Mouse (Mus musculus) ES-E14 (cell line): ENCODE results near the gene Alas2.

ENCODE experiments used
- CHD2 ChIP-seq: IDR thresholded peaks from 2 replicates; pipeline ENCODE4 v1.6.1; 2014; ENCODE audit warnings: mild to moderate bottlenecking, low read depth, low read length, inconsistent platforms
- ZNF384 ChIP-seq: IDR thresholded peaks from 2 replicates; pipeline ENCODE4 v1.6.1; 2012; ENCODE audit warnings: low read depth, low read length, inconsistent platforms

DNA sequence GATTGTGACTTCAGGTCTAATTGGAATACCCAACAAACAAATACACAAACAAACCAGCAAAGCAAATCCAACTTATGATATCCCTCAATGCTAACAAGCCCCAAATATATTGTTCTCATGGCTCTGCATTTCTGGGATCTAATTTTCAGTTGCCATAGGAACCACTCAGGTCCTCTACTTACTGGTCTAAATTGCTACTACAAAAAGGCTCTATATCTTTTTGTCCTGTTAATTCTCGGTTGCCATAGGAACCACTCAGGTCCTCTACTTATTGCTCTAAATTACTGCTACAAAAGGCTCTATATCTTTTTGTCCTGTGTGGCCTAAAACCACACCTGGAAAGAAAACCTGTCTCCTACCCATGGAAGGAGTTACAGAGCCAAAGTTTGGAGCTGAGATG lies 33.0 kb upstream of the Alas2 start:
- TF ChIP-seq ZNF384 (no peak), CHD2 (no peak)
